Mouse (Mus musculus) lung, postnatal 36 days (tissue): ENCODE data around the gene Bcl2l15.
"Not testable (repeated sequence)": the region's sequence is repeated elsewhere in the genome, so short reads cannot be mapped to it uniquely, and the experiment has no call there.

Experiments
- DNase-seq: peaks from one replicate; pipeline ENCODE4 v3.0.0; 2022; ENCODE audit warnings: mixed read lengths

The Bcl2l15 gene

DNA sequence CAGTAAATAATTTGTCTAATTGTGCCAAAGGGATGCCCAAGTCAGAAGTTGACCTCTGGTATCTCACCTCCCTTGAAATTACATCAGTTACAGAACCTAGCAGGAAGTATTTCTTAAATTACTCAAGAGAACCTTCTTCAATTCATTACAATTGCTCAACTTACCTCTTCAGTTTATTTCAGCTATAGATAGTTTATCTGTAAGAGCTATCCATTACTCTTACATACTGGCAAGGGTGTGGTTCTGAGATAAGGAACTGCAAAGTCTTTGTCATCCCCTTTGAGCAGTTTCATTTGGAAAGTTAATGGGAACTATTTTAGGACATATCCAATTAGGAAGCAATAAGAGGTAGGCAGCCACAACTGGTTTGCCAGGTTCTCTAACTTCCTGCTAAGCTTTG lies at the start of gene Bcl2l15:
Bcl2l15 (plus strand) TSS at position 176 of the 400 bp plus-strand sequence.
- no peak for DNase-seq

DNA sequence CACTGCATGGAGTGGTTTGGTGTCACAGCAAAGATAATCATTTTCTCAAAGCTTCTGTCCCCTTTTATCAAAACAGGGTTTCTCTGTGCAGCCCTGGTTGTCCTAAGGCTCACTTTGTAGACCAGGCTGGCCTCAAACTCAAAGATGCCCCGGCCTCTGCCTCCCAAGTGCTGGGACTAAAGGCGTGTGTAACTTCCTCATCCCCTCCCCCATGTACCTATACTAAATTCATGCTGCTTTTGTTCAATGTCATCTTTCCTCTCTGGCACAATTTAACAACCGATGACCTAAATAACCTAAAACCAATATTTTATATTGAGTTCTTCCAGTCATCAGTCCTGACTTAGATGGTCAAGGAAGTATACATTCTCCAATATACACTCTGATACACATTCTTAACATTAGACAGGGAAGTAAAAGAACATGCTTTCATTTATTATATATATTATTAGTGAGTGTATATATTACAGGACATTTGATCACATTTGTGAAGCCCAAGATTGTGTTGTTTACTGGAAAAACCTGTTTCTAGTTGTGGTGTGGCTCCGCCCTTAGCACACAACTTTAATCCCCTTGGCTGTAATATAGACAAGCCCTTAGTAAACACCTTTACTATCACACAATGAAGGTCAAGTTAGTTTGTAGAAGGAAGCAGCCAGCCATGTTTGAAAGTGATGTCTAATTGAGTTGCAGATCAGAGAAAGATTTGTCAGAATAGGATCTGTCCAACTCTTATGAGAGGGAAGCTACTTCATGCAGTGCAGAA lies 49.4 kb upstream of the Bcl2l15 start:
- no peak for DNase-seq

DNA sequence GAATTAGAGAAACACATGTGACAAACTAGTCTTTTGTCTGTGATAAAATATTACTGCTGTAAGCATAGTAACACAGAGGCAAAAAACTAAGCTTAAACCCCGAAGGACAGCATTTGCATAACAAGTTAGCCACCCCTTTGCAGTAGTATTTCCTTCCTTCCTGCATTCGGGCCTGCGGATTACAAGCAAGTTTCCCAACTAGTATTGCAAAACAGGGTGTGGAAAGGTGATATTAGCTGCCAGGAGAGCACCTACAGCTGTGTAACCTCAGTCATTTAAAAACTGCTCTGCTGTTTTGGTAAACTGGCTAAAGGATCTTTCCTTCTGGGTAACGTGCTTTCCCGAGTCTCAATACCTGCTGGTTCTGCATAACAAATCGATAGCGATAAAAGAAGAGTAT lies 45.2 kb upstream of the Bcl2l15 start:
- peak; percentile 77 for DNase-seq

DNA sequence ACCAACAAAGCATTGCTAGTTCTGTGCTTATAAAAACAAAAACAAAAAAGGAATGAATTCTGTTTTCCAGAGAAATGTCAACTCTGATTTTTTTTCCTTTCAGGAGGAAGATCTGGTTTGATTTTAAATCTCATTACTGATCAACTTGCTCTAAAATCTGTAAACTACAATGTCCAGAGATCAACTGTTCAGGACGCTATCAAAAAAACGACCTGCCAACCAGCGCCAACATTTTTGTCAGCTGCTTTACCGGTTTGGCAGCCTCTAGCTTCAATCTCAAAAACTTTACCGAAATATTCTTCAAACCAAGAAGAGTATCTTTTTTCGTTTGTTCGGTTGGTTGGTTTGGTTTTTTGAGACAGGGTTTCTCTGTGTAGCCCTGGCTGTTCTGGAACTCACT lies 43.3 kb upstream of the Bcl2l15 start:
- no peak for DNase-seq

DNA sequence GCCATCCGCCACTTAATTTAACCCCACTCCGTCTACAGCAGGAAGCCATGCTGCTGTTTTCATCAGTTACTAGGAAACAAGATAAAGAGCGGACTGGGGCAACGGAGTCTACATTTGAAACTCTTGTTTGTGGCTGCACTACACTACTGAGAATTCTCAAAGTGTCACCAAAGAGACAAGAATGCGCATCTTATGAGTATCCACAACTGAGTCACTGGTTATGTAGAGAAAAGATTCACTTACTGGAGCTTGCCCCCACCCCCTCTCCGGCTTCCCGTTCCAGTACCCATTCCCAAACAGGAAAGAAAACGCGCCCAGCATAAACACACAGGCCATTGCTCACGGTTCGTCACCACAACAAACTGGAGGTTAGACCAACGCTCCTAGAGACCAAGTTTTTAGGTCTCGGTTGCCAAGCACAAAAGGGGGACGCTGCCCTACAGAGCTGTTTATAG lies 42.5 kb upstream of the Bcl2l15 start:
- peak; percentile 84 for DNase-seq

DNA sequence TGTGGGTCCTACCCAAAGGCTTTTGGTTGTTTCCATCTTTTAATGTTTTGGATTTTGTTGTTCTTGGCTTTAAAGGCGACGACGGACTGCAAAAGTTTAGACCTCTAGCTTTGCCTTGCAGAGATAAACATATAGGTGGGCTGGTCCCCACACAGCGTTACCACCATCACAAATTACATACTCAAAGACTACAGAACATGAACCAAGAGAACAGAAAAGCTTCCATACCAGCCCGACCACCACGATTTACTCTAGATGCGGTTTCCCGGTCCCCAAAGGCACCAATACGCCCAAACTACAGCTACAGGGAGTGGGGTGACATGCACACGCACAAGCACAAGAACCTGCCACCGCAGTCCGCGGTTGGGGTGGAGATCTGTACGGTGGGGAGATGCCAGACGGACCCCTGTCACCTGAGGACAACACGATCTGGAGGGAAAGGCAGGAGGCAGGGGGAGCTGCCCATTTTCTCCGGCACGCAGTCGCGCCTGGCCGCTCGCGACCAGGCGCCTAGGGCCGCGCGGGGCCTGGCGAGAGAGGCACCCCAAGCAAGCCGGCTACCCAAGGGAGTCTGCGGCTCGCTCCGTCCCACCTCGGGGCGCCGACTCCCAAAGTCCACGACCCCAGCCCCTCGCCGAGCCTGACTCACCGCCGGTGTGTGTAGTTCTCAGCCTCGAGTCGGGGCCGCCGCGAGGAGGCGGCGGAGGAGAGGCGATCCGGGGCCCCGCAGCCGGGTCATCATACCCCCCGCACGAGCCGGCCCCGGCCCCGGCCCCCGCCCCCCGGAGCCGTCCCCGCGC lies 41.9 kb upstream of the Bcl2l15 start:
- no peak for DNase-seq

DNA sequence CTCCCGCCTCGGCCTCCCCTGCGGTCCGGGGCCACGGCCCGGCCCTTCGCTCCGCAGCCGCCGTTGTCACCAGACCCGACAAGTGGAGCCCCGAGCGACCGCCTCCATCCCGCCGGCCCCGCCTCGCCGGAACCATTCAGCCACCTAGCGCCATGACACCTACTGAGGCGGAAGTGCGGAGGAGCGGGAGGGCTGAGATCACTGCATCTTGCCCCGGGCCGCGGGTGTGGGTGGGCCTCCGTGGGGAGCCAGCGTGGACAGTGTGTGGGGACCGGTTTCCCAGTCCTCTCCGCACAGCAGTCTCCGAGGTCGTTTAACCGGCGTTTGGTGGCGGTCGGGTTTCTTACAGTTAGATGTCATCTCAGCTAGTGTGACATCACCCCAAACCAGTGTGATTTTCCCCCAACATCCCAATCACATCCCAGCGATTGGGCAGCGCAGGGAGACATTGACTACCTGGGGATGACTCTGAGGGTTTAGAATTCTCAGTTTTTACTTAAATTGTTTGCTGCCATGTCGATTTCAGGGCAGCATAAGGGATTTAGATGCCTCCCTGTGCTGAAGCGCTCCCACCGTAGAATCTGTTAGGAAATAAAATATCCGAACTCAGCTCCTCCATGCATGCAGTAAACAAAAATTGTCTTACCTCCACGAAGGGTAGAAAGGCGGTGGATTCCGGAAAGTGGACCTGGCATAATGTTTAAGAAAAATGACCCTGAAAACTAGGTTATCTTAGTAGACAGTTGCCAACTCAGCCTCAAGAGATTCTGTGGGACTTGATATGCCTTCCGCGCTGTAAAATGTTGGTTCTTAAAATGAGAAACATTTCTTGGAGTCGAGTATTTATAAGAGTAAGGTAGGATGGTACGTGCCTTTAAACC lies 40.9 kb upstream of the Bcl2l15 start, which contains the start of gene Hipk1:
Hipk1 (minus strand) TSS at position 334 of the 881 bp plus-strand sequence.
- DNase-seq = peak; percentile 97

DNA sequence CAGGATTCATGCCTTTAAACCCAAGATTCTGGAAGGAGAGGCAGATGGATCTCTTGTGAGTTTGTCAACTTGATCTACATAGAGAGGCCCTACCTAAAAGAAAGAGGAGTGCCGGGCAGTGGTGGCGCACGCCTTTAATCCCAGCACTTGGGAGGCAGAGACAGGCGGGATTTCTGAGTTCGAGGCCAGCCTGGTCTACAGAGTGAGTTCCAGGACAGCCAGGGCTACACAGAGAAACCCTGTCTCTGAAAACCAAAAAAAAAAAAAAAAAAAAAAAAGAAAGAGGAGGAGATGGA lies 40.3 kb upstream of the Bcl2l15 start:
- not testable (repeated sequence) for DNase-seq

DNA sequence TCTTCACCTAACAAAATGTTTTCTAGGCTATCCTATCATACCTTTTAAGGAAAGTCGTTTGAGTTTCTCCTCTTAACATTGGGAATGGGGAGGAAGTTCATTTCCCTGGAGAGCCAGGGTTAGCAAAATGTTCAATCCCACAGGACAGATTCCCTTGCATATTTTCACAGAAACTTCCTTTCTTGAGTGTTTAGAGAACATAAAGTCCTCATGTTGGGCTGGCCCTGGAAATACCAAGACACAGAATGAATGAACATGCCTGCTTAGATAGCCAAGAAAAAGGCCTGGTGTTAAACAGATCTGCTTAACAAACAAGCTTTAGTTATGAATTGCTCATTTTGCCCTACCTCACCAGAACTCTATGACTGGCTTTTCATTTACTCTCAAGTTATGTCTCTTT lies 39.8 kb upstream of the Bcl2l15 start:
- DNase-seq = no peak

DNA sequence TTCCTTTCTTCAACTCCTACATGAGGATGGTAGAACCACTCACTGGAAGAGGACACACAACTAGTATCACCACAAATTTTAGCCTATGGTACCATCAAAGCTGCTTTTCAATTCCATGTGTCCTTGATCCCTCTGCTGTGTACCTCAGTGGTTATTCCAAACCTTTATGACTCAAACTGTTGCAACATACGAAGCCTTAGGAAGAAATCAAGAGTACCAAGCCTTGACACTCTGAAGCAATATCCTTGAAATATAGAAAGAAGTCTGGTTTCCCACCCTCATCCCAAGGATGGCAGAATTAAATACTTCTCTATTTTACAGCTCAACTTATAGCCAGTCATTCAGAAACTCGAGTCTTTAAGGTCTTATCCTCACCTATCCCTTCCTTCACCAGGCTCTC lies 36.0 kb upstream of the Bcl2l15 start:
- DNase-seq = no peak

DNA sequence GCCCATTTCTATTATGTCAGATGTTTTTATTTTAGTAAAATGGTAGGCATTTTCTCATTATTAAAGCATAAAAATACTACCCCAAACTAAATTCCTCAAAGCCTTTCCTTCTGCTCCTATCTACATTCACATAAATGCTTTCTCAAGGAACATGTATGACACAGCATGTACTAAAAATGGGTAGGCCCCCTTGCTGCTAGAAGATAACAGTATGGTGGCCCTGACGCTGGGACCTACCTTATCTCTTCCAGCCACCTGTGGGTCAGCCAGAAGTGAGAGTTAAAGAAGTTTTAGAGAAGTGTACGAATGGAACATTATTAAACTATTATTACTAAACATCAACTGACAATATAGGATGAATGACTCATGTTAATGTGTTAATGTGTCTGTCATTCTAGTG lies 32.9 kb upstream of the Bcl2l15 start:
- no peak for DNase-seq

DNA sequence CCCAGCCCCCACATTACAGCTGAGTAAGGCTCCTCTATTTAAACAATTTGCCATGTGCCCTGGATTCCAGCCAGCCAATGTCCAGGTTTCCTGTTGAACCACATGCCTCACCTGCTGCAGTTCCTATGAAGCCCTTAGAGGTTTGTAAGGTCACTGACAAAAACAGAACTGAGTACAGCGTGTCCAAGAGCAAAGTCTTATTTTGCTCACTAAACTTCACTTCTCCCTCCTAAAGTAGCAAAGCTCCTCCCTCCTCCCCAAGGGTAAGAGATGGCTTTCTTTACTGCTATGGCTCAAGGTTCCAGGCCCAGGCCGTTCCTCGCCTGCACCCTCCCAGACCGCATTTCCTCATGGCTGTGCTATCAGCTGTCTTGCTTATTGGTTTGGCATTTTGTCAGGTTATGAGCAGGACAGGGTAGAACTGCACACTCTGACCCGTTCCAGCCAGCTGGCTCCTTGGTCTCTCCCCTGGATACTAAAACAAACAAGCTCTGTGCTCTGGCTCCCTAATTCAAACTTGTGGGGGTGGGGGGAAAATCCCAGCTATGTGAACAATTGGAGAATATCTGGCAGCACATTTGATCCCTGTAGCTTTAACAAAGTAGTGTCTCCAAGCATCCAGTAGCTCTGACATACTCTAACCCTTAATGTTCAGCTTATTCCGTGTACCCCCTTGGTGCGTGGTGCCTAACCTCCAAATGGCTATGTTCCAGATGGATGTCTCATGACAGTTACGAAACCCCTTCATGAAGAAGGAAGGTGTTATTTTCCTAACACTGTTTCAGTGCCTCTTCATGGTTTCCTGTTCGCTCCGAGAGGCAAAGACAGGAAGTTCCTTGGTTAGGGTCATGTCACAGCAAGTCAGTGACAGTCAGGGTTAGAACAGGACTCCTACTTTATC lies 30.5 kb upstream of the Bcl2l15 start:
- peak; percentile 94 for DNase-seq

DNA sequence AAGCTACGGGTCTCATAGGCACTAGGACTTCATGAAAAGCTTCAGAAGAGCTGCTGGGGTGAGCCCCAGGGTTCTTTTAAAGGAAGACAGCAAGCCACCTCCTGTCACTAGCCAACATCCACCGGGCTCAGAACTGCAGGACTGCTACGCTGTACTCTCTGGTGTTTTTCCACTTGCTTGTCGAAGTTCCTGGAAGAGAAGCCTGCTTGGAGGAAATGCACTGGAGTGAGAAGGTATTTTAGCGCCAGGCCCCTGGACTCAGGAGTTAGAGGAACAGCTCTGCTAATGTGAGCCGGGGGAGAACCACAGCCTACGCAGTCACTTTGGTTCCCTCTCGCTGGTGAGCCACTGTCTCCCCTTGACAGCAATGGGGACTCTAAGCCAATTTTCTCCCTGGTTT lies 29.5 kb upstream of the Bcl2l15 start:
- DNase-seq = peak; percentile 28

DNA sequence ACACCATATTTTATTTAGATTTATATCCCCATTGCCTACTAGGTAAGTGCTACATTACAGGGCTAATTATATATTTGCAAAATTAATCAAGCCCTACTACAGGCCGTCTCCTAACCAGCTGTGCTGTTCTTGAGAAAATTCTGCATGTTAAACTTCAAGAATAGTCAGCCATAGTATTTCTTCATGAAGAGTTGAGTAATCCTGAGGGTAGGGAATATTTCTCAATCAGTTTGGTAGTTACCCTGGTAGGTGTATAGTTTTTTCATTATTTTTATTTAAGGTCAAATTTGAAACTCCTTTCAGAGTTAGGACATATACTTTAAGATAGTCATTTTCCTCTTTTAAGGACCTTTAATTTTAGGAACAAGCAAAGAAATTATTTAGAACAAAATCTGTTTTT lies 26.7 kb upstream of the Bcl2l15 start:
- no peak for DNase-seq

DNA sequence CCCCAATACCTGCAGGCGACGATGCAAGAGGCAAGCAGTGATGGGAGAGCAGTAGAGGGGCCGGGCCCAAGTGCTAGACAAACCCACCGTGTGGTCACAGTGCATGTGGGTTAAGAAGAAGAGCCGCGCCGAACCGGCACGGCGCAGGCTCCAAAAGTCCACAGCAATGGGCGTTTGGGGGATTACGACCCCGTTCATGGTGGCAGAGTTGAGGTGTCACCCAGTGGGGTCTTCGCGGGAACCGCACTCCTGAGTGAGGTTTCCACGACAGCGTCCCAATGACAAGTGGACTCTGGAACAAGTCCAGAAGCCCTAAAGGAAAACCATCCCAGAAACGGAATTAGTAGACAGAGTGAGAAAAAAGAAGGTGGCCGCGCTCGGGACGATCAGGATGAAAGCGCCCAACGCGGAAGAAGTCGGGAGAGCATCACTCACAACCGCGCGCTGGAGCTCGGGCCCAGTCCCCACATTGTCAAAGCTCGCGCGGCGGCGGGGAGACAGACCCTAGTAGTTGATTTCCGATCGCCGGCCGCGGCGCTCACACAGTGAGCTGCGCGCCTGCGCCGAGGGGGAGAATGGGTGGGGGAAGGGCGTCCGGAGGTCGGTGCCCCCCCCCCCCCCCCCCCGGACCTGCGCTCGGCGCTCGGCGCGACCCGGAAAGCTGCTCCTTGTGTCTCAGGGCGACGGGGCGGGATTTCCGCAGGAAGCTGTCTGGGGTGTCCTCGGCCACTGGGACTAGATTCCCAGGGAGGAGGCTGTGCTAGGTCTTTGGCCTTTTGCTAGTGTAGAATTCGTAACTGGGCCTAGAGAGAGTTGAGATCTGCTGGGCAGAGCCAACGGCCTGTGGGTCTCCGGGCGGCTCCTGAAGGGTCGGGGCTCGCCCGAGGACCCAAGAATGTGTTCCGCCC lies 23.3 kb upstream of the Bcl2l15 start, which contains the start of the genes Dclre1b, Ap4b1 and Gm43064:
Dclre1b (minus strand) TSS at position 554 of the 908 bp plus-strand sequence.
Ap4b1 (plus strand) TSS at position 630 of the 908 bp plus-strand sequence.
Gm43064 (plus strand) TSS at position 683 of the 908 bp plus-strand sequence.
- DNase-seq = peak; percentile 95

DNA sequence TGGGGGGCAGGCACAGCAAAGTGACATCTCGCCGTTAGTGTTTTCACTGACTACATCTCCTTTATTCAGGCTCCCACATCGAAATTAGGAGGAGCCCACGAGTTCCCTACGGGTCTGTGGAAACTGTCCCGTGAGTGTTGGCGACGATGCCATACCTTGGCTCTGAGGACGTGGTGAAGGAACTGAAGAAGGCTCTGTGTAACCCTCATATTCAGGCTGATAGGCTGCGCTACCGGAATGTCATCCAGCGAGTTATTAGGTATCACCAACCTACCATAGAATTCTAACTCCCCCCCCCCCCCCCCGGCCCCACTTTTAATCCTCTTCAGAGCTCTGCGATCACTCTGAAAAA lies 22.6 kb upstream of the Bcl2l15 start:
- no peak for DNase-seq

DNA sequence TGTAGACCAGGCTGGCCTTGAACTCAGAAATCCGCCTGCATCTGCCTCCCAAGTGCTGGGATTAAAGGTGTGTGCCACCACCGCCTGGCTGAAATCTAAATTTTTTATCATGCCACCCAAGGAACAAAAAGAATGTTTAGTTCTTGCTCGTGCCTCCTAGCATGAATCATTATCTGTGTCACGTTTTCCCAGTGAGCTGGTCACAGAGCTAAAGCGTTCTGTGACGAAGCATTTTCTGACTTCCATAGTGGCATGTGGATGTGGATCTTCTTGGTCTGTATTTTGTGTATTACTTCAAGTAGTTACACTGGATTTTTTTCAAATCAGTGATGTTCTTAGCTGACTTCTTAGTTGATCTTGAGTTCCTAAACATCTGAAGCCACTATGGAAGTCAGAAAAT lies 21.4 kb upstream of the Bcl2l15 start:
- no peak for DNase-seq

DNA sequence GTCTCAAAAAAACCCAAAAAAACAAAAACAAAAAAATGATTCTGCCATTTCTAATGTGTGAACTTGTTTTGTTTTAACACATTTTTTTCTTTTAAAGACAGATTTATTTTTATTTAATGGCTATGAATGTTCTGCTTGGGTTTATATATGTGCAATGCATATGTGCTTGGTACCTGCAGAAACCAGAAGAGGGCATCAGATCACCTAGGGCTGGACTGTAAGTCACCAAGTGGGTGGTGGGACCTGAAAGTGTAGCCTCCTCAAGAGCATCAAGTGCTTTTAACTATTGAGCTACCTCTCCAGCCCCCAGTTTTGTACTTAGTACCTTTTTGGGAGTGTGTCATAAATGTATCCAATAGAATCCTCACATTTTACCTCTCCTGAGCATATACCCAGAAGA lies 4.9 kb upstream of the Bcl2l15 start:
- DNase-seq = no peak

DNA sequence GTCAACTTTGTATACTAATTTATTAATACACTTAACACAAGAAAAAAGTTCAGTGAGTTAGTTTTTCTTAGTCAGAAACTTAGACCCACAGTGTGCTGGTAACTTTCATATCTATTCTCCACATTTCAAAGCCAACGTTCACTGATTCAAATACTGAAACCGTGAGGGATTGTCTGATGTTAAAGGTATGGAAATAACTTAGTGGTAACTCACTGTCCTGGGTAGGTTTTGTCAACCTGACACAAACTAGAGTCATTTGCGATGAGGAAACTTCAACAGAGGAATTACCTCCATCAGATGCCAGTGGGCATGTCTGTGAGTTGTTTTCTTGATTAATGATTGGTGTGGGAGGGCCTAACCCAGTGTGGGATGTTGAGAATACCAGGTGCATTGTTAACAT lies 3.4 kb upstream of the Bcl2l15 start:
- DNase-seq = no peak

DNA sequence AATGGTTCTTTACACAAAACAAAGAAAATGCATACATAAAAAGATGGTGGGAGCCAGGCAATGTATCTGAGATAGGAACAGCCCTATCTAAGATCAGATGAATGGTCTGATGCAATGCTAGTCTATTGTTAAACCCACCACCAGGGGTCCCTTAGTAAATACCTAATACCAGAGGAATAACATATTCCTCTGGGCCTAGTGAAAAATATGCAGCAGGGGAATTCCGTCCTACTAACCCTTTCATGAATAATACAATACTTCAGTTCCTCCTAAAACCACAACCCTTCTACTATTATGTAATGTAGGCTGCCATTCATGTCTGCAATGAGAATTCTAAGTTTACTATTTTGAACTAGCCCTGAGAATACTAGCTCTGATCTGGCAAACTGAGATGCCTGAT lies 1.7 kb upstream of the Bcl2l15 start:
- not testable (repeated sequence) for DNase-seq

DNA sequence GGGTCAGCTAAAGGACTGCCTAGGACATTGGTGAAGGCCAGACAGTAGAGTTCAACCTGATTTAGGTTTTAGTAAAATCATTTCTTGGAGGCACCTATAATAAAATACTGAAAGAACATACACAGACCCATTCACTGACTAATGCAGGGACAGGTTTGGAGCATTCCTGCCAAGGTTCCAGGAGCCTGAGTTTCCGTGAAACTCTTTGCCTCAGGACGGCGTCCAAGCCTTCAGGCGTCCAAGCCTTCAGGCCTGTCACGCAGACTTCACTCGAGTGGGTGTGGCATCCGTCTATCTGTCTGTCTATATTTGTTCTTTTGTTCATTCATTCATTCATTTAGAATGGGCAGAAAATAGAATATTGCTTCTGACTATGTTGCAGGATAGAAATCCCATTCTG lies 1.3 kb upstream of the Bcl2l15 start:
- DNase-seq = no peak
